Mouse (Mus musculus) thymus, adult 18-20 months (tissue): Measurements from ENCODE around the gene N4bp1.

Experiments used
- DNase-seq, 2 experiments: peaks; one replicate each; pipeline ENCODE4 v3.0.0; 2022; ENCODE audit warnings: mixed read lengths in 2 of 2

Gene N4bp1

DNA sequence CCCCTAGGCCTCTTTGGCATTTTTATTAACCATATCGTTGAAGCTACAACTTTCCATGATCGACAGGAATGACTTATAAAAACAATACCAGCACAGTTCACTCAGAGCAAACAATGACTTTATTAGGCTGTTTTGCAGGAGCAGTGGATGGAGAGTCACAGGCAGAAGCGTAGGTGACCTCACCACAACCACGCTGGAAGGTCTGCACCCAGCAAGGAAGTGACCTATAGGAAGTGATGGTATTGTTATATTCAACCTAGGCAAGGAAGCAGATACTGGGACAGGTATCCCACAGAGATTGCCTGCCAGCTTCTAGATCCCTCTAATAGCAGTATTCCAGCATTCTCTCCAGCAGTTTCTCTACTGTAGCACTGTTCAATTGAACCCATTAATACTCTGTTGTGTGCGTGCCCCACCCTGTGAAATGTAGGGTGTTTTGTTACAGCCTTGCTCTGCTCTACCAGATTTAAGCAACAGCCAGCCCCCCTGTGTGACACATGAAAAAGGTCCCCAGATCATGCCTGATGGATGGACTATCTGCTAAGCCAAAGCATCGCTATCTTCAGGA, 9.2 kb upstream of the N4bp1 start:
- no peak for DNase-seq

DNA sequence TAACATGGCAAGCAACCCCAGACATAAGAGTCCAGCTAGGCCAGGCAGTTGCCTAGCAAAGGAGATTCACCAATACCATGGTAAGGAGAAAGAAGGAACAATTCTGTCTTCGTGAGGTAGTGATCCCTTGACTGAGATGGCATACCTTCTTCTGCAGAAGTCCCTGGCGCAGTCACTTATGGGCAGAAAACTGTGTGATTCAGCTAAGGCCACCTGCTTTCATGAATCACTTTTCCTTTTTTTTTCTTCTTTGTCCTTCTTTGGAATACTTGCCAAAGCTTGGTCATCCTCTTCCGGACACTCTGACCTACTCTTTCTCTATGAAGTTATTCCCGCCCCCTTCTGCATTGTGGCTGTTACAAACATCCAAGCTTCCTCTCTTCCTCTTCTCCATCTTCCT, 8.5 kb upstream of the N4bp1 start:
- DNase-seq = no peak

DNA sequence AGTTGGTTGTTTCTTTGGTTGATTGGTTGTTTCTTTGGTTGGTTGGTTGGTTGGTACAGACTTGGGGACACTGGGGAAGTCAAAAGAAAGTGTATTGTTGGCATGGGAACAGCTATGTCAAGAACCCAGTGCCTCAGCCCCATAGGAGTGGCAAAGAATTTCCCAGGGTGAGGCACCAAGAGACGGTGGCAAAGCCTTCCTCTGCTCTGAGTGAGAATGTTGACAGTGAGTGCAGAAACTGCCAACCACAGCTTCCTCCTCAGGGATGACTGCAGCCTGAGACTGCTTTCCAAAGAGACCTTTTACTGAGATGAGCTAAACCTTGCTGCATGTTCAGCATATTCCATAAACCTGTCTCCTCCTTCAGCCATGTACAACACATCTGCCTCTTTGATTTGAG, 6.5 kb upstream of the N4bp1 start:
- no peak for DNase-seq

DNA sequence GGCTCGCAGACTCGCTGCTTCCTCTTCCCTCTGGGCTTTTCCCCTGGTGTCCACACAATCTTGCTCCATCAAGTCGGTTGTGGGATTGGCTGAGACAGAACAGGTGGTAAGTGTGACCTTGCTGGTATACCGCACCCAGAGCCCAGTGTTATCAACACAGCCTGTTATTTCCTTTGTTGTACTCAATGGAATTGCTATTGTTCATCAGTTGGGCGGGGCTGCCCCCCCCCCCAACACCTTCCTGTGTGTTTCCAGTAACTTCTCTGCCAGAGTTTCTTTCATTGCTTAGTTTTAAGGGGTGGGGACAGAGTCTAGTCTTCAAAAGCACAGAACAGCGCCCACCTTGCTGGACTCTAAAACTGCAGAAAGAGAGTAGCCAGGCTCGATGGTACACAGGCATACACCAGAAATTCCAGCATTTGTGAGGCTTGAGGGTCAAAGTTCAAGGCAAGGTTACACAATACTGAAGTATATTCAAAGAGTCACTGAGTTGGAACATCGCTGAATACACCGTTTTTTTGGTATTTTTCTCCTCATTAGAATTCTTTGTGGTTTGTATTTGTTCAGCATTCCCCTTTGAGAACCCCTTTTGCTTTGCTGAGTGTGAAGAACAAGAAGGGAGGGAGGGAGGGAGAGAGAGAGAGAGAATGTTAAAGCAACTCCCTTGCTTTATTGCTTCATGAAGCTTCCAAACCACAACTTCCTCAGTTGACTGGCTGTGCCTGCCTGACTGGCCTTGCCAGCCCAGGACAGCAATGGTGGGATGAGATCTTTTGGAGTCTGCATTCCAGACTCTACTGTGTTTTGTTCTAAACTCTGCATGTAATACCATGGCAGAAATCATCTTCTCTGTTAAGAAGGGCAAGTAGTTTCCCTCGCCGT, 3.2 kb upstream of the N4bp1 start:
- peak in 1 of 2 experiments; percentile 5 for DNase-seq

DNA sequence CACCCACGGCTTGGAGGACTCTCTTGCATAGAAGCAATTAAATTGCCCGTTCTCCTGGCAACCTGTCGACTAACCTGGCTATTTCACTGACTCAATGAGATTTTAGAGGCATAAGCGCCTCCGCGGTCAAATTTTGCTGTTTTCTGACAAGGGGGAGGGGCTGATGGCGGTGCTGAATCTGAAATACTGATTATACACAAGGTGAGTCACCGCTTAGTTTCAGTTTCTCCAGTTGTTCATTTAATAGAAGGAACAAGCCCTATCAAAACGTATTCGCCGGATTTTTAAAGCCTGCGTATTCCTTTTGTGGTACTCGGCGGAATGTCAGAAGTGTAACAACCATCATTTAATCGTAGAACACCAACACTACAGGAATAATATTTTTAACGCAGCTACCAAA, 991 bp downstream of the N4bp1 start:
- DNase-seq = peak in 1 of 2 experiments; percentile 6

DNA sequence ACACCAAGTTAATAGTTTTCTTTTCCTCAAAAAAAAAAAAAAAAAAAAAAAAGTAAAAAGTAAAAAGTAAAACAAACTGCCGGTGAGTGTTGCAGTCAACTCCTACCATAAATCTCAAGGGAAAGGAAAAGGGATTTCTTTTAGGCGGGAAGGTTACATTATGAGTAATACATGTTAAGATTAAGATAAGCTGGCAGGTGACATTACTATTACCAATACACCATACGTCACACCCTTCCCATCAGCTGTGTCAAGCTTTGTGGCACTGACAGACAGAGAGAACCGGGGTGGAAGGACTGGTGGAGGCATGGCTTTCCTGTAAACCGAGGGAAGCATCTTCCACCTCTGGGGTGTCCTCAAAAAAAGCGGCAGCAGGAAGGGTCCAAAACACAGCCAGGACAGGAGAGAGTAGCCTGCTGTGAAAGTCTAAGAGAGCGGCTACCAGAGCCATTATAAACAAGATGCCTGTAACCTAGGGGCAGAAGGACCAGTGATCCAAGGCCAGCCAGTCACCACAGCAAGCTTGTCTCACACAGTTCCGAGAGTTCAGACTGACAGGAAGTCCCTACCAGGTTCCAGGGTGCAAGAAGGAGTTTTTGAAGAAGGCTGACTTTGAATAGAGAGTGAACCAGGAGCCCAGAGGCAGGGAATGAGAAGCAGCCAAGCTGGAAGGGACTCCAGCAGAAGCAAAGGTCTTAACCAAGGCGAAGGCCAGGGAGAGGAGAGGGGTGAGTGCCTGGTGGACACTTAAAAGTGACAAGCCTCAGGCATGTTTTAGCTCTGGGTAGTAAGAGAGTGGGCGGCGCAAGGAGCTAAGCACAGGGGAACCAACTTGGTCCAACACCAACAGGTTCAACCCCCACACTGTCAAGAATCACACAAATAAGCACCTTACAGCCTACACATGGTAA, 2.2 kb downstream of the N4bp1 start:
- DNase-seq = no peak

DNA sequence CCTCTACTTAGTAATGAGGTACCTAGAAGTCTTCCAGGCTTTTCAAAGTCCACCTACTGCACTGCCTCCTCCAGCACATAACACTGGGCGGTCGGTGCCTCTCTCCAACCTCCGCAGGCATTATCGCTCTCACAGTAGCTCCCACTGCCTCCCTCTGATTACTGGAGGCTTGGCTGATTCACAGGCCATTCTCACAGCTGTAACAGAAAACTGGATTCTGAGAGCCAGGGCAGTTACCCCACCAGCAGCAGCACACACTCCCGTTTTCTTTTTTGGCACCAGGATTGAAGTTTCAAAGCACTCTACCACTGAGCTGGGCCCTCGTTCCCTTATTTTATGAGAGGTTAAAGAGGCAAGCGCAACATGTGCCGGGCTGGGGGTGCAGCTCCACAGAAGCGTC, 3.1 kb downstream of the N4bp1 start:
- no peak for DNase-seq

DNA sequence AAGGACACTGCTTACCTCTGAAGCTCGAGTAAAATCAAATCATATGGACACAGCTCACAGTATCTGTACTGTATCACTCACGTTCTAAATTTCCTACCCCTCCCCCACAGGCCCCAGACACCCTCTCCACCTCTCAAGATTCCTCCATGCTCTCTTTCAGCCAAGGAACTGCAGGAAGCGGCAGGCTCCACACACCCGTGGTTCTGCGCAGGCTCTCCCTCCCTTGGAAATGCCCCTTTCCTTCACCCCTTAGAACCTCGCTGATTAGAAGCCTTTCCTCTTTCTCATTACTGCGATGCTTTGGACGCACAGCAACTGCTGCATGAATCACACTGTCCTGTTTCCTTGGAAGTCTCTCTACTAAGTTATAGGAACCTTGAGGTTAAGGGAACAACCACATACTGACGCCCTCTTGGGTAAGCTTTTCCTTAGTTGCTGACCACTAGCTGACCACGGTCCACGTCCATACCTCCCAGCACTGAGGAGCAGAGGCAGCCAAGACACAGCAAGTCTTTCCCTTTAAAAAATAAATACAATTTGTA, 3.9 kb downstream of the N4bp1 start:
- no peak for DNase-seq

DNA sequence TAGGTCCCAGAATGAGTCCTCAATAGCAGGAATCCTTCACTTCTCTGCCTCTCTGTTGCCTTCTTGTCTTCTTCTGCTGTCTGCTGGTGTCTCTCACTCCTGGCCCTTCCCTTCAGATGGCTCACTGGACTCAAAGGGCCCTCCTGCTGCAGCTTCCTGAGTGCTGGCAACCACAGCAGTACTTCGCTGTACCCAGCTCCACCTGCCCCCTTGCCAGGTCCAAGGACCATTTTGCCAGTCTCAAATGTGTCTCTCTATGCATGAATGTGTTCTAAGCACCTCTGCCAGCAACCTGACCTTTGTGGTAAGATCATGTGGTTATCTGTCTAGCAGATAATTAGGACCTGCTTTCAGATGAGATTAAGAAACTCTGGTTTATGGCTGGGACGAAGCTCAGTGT, 8.2 kb downstream of the N4bp1 start:
- no peak for DNase-seq

DNA sequence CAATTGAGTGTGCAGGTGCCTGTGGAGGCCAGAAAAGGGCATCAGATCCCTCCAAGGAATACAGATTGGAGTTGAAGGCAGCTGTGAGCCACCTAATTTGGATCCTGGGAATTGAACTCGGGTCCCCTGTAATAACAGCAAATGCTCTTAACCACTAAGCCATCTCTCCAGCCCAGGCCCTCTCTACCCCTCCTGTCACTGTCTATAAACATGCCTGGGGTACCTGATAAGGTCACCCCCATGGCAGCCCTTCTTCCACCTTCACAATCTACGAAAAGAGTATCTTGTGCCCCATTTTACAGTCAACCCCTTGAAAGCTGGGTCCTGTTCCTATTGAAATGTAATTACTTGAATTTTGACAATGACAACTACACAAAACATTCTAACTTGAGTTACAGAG, 11.0 kb downstream of the N4bp1 start:
- DNase-seq = no peak

DNA sequence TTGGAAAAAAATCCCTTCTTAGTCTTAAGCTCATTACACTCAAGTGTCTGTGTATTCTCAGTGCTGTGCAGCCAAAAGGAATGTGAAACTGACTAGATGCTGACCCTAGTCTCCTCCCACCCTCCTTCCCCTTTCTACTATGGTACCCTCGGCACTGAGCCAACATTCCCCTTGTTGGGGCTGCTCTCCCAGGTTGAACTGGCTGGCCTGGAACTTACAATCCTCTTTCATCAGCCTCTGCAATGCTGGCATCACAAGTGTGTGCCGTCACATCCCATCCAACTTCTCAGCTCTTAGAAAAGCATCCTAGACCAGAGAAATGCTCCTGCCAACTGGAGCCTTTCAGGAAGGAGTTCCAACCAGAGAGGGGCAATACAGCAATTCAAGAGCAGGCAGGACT, 11.9 kb downstream of the N4bp1 start:
- no peak for DNase-seq

DNA sequence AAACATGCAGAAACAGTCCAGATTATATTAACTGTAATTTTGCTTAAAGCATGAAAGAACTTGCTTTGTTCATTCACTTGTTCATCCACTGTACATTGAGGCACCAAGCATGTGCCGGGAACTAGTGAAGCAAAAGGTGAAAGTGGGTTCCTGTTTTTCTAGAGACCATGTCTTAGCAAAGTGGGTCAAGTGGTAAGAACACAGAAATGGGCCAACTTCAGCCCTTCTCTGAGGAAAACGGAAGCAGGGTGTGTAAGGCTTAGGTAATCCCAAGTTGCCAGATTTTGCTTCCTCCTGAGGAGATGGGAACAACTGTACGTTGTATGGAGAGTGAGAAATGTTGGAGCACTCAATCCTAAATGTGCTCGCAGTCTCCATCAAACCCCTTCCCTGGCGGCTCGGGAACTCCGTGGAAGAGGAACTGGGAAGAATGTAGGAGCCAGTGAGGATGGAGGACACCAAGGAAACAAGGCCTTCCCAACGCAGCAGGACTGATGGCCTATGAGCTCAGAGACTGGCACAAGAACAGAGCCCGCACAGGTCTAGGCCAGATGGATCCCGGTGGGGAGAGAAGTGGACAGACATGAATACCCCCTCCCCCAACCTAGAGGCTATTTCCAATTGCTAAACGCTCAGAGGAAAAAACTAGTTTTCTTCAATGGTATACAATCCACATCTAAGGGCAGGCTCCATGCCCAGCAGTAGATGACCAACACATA, 12.8 kb downstream of the N4bp1 start:
- DNase-seq = no peak

DNA sequence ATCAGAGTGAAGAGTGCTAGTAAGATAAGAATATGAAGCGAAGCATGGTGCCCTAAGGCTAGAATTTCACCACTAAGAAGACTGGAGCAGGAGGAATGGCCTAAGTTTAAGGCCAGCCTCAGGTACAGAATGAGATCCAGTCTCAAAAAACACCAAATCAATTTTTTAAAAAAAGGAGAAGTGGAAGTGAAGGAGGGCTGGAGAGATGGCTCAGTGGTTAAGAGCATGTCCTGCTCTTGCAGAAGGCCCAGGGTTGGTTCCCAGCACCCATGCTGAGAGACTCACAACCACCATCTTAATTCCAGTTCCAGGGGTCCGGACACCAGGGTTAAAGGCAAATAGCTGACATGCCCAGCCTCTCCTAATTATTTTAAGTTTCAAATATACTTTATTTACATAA, 13.6 kb downstream of the N4bp1 start:
- no peak for DNase-seq

DNA sequence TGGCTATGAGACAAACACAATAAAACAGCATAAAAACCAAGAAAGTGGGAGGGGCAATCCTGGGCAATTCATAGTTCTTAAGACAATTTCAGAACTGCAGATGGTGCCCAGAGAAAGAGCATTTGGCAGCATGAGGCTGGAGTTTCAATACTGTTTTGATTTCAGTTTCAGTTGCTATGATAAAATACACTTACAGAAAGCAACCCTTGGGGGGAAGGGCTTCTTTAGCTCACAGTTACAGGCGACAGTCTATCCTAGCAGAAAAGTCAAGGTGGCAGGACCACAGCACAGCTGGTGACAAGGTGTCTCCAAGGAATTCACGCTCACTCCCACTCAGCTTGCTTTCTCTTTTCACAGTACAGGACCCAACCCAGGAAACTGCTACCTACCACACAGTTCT, 14.3 kb downstream of the N4bp1 start:
- no peak for DNase-seq

DNA sequence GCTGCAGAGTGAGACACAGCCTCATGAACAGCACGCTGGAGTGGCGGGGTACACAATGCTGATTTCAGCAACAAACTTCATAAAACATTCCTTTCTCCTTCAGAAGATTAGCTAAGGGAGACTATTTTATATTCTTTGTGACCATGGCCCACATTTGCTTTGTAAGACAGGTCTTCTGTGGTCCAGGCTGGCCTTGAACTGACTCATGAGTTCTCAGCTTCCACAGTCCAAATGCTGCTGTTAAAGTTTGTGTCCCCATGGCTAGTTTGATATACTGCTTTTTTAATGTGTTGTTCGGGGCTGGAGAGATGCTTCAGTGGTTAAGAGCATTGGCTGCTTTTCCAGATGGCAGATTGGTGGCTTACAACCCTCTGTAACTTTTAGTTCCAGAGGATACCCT, 17.0 kb downstream of the N4bp1 start:
- no peak for DNase-seq

DNA sequence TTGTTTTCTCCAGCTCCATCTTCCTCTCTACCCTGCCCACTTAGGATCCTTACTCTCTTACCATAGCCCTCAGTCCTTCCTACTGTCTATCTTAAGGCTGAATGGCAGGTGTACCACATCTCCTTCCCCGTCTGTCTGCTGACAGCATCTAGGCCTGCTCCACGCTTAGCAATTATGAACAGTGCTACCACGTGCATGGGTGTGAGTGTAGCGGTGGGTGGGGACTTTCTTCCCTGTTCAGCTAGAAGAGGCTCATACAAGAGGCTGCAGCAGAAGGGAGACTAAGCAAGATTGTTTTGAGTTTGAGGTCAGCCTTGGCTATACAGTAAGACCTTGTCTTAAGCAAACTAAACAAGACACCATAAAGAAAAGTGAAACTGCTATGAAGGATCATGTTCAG, 20.3 kb downstream of the N4bp1 start:
- DNase-seq = no peak

DNA sequence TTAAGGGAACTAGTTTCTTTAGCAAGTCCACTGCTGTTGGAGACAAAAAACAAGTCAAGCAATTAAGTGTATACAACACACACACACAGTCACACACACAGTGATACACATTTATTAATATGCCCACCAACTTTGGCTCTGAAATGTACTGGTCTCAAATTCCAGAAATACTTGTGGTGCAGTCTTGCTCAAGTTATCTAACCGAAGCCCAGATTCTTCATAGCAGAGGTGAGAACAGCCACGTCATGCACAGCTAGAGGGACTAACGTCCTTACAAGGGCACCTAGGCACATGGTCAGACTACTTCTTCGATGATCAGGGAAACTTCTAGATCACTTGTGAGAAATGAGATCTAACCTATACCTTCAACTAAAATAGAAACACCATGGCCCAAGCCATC, 22.2 kb downstream of the N4bp1 start:
- DNase-seq = no peak

DNA sequence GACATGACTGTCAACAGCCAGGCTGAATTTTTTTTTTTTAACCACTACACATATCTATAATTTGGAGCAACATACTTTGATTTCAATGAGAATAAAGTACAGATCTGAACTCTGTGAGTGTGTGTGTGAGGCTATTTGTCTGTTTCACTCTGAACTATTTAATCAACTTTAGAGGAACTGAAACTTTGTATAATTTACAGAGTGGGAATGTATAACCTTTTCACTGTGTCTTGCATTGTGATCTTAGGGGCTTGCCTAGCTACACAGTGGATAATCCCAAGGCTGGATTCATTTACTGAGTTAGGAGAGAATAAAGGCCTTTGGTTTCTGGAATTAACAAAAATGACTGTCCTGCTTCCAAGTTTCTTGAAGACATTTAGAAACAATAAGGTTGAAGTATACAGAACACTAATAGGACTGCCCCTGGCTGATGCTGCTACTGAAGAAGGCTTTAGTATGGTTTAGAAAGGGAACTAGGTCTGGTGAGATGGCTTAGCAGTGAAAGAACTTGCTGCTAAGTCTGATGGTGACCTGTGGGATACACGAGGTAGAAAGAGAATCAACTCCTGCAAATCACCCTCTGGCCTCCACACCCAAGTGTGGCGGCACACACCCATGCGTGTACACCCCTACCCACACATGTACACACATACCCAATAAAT, 22.8 kb downstream of the N4bp1 start:
- no peak for DNase-seq

DNA sequence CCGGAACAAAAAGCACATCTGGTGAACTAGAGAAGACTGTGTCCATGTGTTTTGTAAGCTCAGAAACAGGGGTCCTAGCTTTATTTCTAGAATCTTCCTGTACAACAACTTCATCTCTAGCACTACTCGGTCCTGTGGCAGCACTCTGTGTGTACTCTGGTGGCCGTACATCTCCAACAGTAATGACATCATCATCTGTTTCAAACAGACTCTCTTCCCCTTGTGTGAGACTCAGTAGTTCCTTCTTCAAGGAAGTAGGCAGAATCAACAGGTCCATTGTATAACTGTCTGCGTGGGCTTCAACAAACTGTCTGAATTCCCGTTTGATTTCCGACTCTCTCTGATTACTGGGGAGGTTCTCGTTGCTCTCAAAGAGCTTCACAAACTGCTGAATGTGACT, 23.5 kb downstream of the N4bp1 start:
- DNase-seq = no peak

DNA sequence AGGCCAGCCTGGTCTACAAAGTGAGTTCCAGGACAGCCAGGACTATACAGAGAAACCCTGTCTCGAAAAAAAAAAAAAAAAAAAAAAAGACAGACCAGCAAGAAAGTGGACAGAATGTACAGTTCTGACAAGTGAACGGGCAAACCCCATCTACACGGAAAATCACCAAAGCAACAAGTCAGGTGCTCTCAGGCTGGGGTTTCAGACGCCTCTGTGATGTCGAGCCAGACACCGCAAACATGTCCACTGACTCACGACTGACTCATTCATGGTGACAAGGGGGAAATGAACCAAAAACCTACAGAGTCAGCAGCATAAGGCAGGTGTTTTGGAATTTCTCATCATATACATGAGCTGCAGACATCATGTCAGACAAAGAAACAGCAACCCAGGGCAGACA, 28.8 kb downstream of the N4bp1 start:
- DNase-seq = no peak

DNA sequence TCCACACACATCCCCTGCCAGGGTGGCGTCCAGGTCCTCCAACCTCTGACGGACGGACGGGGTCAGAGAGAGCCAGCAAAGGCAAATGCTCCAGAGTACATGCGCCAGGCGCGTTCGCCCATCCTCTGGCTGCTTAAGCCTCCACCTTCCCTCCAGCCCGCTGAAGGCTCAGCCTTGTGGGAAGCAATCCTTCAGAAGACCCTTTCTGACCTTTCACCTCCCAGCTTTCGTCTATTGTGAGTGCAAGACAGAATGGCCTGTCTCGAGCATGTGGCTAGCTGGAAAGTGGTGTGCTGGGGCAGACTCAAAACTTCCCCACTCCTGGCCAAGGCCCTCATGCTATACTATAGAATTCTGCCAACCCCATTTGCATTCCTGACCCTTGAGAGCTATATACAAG, 30.4 kb downstream of the N4bp1 start:
- DNase-seq = no peak

DNA sequence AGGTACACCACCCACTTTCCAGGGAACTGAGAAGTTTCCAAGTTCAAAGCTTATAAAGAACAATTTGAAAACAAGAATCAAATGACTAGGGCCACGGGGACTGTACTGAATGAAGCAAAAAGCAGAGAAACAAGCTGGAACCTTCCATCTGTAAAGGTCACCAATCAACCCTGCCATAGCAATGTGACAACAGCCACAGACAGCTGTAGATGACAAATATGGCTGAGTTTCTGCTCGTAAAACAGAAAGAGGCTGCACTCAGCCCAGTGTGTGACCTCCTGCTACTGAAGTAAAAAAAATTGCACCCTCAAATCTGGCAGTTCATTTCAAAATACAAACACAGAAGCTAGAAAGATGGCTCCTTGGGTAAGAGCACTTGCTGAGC, 31.1 kb downstream of the N4bp1 start:
- no peak for DNase-seq
